Mouse (Mus musculus) heart, embryonic 16.5 days (tissue): ENCODE data around the gene Ccdc51. TPM values are rescaled to one million over a fixed set of nuclear protein-coding genes. Genes with fewer than 3 reads are reported as not detected.
A peak's percentile ranks its signal among the peaks of the same experiment; 100 is the strongest.

Experiments used
- ATAC-seq: fragments of 200-750 bp; cut with Nextera tagmentation; replicated peaks from 2 replicates; pipeline ENCODE4 v1.8.0; 2017; ENCODE audit warnings: moderate number of reproducible peaks; ENCODE audit not compliant: insufficient read depth, low FRiP score; ENCODE audit errors: extremely low read depth
- H3K27ac ChIP-seq: fragments of 300-500 bp; sonication (generic); 2 replicates; pipeline ENCODE4 v1.5.1; 2014; ENCODE audit warnings: mild to moderate bottlenecking, low read length, control low read depth, moderate library complexity
- H3K27me3 ChIP-seq: fragments of 300-500 bp; sonication (generic); 2 replicates; pipeline ENCODE4 v1.6.1; 2014; ENCODE audit warnings: low read length, mixed read lengths; ENCODE audit not compliant: control insufficient read depth, insufficient read depth
- H3K36me3 ChIP-seq: fragments of 300-500 bp; sonication (generic); 2 replicates; pipeline ENCODE4 v1.6.1; 2014; ENCODE audit not compliant: control insufficient read depth, insufficient read depth
- H3K4me1 ChIP-seq: fragments of 300-500 bp; sonication (generic); 2 replicates; pipeline ENCODE4 v1.6.1; 2014; ENCODE audit warnings: low read length, mixed read lengths; ENCODE audit not compliant: control insufficient read depth, insufficient read depth
- H3K4me2 ChIP-seq: fragments of 300-500 bp; sonication (generic); 2 replicates; pipeline ENCODE4 v1.6.1; 2014; ENCODE audit warnings: low read depth, mild to moderate bottlenecking, control low read depth, low read length
- H3K4me3 ChIP-seq: fragments of 300-500 bp; sonication (generic); 2 replicates; pipeline ENCODE4 v1.5.1; 2014; ENCODE audit warnings: mild to moderate bottlenecking, control low read depth, low read length
- H3K9ac ChIP-seq: fragments of 300-500 bp; sonication (generic); 2 replicates; pipeline ENCODE4 v1.6.1; 2014; ENCODE audit warnings: low read length, control low read depth
- H3K9me3 ChIP-seq: fragments of 300-500 bp; sonication (generic); replicated peaks from 2 replicates; pipeline ENCODE4 v1.6.1; 2016; ENCODE audit warnings: low read length; ENCODE audit not compliant: control insufficient read depth
- WGBS: fragments of 180-500 bp; shearing (Covaris S2); extraction: QIAGEN DNeasy Blood & Tissue Kit; methylation state at CpG from one replicate; pipeline ENCODE4 v1.1.7; 2014; 5-methylcytosine and 5-hydroxymethylcytosine counted together
- polyA plus RNA-seq: library from polyadenylated mRNA; unstranded; fragments of >200 nt; fragmentation: Nextera tagmentation; extraction: Ambion mirVana; gene quantifications from 2 replicates; pipeline ENCODE4 v1.2.1, GENCODE M21; 2015

The Ccdc51 gene
- polyA plus RNA-seq, 1 experiment from 2014 or later: 15.9 TPM

DNA sequence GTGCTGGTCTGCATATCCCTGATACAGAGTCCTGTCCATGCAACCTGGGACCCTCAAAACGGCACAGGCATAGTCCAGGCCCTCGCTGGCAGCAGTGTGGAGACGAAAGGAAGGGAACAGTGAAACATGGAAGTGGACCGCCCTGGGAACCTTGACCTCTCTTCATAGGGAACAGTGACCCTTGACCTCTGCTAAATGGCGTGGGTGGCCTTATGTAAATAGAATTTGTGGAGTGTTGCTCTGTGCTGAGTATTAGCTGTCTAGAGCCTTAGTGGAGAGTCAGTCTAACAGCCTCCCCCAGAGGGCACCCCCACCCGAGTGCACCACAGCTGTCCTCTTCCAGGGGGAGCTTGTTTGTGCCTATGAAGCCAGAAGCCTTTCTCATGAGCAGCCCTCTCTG, 10.5 kb downstream of the Ccdc51 start:
- H3K27ac ChIP-seq: peak overlapping the region; percentile 2; the same call in 1 of the 2 replicates
- no peak overlapping the region for H3K4me3 ChIP-seq
- H3K4me1 ChIP-seq: peaks cover 32% of the 10 kb centered on the region
- no peak overlapping the region for H3K4me2 ChIP-seq
- H3K36me3 ChIP-seq: no peaks in the 10 kb centered on the region
- H3K9me3 ChIP-seq: no peaks in the 10 kb centered on the region
- no peak overlapping the region for H3K9ac ChIP-seq
- 63% methylated on average over 6 of the region's 6 CpGs for WGBS
- no peak for ATAC-seq
- no peaks in the 10 kb centered on the region for H3K27me3 ChIP-seq

DNA sequence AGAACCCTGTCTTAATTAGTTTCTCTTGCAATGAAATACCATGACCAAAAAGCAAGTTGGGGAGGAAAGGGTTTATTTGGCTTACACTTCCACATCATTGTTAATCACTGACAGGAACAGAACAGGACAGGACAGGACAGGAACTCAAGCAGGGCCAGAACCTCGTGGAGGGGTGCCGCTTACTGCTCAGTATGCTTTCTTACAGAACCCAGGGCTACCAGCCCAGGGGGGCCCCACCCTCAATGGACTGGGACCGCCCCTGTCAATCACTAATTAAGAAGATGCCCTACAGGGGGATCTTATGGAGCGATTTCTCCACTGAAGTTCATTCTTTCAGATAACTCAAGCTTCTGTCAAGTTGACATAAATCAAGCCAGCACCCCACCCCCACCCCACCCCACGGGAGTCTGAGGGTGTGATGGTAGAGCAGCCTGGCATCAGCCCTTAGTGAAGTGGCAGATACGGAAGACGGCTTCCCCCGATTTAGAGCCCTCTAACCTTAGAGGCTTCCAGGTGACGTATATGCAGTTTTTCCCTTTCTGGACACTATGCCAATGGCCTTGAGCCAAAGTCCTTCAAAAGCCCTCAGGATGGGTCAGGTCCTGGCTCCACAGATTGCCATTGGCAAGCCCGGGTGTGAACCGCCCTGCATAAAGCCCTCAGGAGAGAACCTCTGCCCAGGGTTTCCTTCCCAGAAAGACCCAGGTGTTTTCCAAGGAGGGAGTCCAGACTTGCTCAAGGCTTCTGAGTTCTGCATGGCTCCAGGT, 11.7 kb downstream of the Ccdc51 start:
- Histone ChIP-seq H3K36me3 (no peaks in the 10 kb centered on the region), H3K4me1 (peaks cover 44% of the 10 kb centered on the region), H3K4me2 (peak overlapping the region; percentile 81), H3K9ac (peak overlapping the region; percentile 89), H3K27me3 (no peaks in the 10 kb centered on the region), H3K27ac (peak overlapping the region; percentile 97), H3K9me3 (no peaks in the 10 kb centered on the region), H3K4me3 (peak overlapping the region; percentile 73)
- no peak for ATAC-seq
- 17% methylated on average over 11 of the region's 11 CpGs for WGBS

DNA sequence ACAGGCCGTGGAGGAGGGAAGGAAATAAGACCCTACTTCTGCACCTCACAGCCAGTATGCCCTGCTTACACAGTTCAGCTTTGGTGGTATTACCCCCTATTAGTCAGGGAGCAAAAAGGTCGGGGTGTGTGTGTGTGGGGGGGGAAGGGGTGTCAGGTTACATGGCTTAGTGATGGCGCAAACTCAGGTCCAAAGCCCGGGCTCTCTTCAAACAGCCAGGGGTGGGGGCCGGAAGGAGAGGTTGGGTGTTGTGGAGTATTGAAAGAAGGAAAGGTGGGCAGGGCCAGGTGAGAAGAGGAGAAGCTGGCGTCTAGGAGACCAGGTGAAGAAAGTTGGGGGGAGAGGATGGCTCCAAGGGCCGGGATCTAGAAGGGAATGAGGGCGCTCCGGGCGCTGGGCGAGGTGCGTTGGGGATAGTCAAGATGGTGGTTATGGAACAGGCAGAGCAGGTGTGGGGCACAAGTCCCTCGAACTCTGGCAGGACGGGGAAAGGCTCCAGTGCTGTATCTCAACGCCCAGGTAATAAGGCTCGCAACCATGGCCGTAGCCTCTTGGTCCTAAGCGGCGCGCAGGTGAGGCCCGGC, 12.4 kb downstream of the Ccdc51 start:
- 4% methylated on average over 21 of the region's 21 CpGs for WGBS
- Histone ChIP-seq H3K4me2 (peak overlapping the region; percentile 81), H3K27me3 (no peaks in the 10 kb centered on the region), H3K27ac (peak overlapping the region; percentile 97), H3K9me3 (no peaks in the 10 kb centered on the region), H3K9ac (peak overlapping the region; percentile 89), H3K4me3 (peak overlapping the region; percentile 73), H3K4me1 (peaks cover 49% of the 10 kb centered on the region), H3K36me3 (0 out of 2 replicates have a peak, but pooled peaks cover 2% of the 10 kb centered on the region)
- peak; percentile 8; the same call in 1 of the 2 replicates for ATAC-seq

DNA sequence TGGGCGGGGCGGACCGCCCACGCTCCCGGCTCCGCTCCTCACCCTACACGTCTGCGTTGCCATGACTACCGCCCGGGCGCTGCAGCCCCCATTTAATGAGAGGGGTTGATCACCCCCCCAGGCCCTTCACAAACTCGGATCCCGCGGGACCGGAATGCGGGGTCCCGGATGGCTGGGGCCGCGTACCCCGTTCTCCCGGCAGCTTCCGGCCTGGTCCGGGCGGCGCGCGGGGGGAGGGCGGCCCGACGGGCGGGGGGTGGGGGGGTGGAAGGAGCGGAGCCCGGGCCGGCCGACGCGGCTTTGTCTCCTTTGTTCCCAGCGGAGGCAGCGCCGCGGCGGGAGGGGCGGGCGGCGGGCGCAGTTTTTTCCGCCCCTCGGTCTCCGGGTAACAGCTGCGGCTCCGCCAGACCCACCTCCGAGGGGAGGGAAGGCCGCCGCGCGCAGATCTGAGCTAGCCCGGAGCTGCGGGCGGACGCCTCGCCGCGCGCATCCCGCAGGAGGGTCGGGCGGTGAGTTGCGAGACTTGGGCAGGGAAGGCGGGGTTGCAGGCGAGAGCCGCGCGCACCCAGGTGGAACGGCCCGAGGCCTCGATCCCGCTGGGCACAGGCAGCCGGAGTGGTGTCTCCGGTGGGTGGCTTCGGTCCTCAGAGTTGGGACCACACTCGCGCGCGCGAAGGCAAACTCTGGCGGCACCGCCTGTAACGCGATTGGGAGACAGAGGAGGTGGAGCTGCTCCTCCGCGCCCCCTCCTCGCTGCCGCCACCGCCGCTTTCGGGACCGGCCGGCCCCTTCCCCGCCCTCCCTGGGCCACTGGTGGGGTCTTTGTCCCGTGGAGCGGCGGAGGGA, 13.1 kb downstream of the Ccdc51 start, which contains the start of gene Plxnb1:
Plxnb1 (plus strand) TSS at position 253 of the 846 bp plus-strand sequence.
- Histone ChIP-seq H3K4me3 (peak within 1 kb of the TSS; percentile 73), H3K27ac (peak within 1 kb of the TSS; percentile 97), H3K27me3 (no peaks in the 10 kb centered on the region), H3K4me2 (peak within 1 kb of the TSS; percentile 81), H3K9me3 (no peaks in the 10 kb centered on the region), H3K4me1 (peaks cover 56% of the 10 kb centered on the region), H3K36me3 (0 out of 2 replicates have a peak, but pooled peaks cover 3% of the 10 kb centered on the region), H3K9ac (peak within 1 kb of the TSS; percentile 89)
- 0% methylated on average over 73 of the region's 102 CpGs for WGBS
- peak; percentile 30 for ATAC-seq

DNA sequence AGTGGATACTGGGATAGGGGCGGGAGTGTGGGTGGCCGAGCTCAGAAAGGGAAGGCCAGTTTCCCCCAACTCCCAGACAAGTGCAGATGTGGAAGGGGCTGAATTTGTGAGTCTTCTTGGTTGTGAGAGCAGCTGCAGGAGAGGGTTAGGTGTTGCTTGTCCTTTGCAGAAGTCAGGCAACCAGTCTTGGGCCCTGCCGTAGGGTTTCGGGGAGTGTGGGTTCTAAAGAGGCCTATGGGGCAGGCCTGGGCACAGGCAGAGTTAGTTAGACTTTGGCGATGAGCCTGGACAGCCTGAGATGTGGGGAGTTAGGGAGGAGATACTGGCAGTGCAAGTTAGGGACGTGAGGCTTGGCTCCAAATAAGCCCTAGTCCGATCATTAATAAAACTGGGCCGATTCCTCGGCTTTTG, 14.0 kb downstream of the Ccdc51 start:
- Histone ChIP-seq H3K9me3 (no peaks in the 10 kb centered on the region), H3K9ac (peak overlapping the region; percentile 89), H3K27me3 (no peaks in the 10 kb centered on the region), H3K4me2 (peak overlapping the region; percentile 81), H3K4me1 (peaks cover 59% of the 10 kb centered on the region), H3K27ac (peak overlapping the region; percentile 97), H3K4me3 (peak overlapping the region; percentile 73), H3K36me3 (0 out of 2 replicates have a peak, but pooled peaks cover 3% of the 10 kb centered on the region)
- 35% methylated on average over 9 of the region's 9 CpGs for WGBS
- ATAC-seq: no peak

DNA sequence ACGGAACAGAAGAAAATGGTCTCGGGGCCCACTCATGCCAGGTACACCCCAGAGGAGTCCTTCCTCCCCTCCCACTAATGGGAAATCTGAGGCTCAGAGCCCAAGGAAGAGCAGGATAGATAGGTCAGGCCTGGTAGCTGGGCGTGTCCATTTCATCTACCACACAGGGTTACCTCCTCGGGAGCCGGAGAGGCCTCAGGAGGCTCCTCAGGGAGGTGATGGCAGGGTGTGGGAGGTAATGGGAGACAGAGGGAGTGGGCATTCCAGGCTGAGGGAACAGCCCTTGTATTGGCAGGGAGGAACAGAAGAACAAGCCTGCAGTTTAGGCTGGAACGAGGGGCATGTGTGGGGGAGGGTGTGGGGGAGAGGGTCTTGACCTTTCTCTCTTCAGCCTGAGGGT, 14.6 kb downstream of the Ccdc51 start:
- 35% methylated on average over 6 of the region's 6 CpGs for WGBS
- H3K9ac ChIP-seq: peak overlapping the region; percentile 89
- no peak for ATAC-seq
- peaks cover 59% of the 10 kb centered on the region for H3K4me1 ChIP-seq
- peak overlapping the region; percentile 97 for H3K27ac ChIP-seq
- peak overlapping the region; percentile 73 for H3K4me3 ChIP-seq
- peak overlapping the region; percentile 81 for H3K4me2 ChIP-seq
- no peaks in the 10 kb centered on the region for H3K27me3 ChIP-seq
- H3K36me3 ChIP-seq: 0 out of 2 replicates have a peak, but pooled peaks cover 3% of the 10 kb centered on the region
- no peaks in the 10 kb centered on the region for H3K9me3 ChIP-seq

DNA sequence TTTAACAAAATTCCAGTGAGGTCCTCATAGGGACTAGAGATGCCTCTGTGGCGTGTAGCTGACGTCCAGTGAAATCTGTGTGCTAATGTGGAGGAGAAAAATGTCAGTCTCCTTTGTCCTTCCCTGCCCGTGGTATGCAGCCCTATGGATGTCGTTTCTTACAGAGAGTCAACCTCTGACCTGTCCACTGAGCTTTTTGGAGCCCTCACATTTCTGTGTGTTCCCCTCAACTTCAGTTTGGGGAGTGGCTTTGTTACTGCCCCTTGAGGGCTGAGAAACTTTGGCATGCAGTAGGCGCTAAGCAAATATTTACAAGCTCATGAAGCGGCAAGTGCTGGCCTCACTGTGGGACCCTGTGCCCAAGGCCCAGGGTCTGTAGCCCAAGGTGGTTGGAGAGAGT, 15.0 kb downstream of the Ccdc51 start:
- Histone ChIP-seq H3K27ac (peak overlapping the region; percentile 97), H3K4me3 (peak overlapping the region; percentile 73), H3K4me2 (peak overlapping the region; percentile 81), H3K4me1 (peaks cover 61% of the 10 kb centered on the region), H3K9me3 (no peaks in the 10 kb centered on the region), H3K36me3 (peaks cover 6% of the 10 kb centered on the region; the same call in 1 of the 2 replicates), H3K9ac (peak overlapping the region; percentile 89), H3K27me3 (no peaks in the 10 kb centered on the region)
- WGBS: 28% methylated on average over 6 of the region's 6 CpGs
- no peak for ATAC-seq

DNA sequence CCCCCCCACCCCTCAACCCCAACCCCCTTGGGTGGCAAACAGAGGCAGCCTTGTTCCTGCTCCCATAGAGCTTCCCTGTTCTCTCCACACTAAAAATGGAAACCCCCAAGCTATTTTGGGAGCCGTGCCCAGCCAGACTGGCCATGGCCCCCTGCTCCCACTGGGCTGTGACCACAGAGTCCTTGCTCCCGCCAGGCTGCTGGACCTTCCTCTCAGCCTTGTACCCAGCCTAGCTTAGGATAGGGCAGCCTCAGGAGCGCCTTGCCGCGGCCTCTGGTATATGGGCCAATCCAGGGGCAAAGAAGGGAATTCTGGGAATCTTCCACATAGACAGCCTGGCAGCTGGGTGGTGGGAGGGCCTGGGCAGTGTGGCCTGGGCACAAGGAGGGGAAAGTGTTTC, 15.5 kb downstream of the Ccdc51 start:
- no peaks in the 10 kb centered on the region for H3K9me3 ChIP-seq
- peaks cover 8% of the 10 kb centered on the region; the same call in 1 of the 2 replicates for H3K36me3 ChIP-seq
- H3K4me3 ChIP-seq: peak overlapping the region; percentile 3
- peak overlapping the region; percentile 89 for H3K9ac ChIP-seq
- H3K27ac ChIP-seq: peak overlapping the region; percentile 97
- peaks cover 66% of the 10 kb centered on the region for H3K4me1 ChIP-seq
- H3K4me2 ChIP-seq: peak overlapping the region; percentile 81
- peak; percentile 8; the same call in 1 of the 2 replicates for ATAC-seq
- no peaks in the 10 kb centered on the region for H3K27me3 ChIP-seq
- 37% methylated on average over 5 of the region's 5 CpGs for WGBS
